Mouse (Mus musculus) spleen, adult 12 weeks (tissue): ENCODE measurements around the gene Tha1.
"Not testable (repeated sequence)": the region's sequence is repeated elsewhere in the genome, so short reads cannot be mapped to it uniquely, and the experiment has no call there.

Experiments
- DNase-seq: peaks from one replicate; pipeline ENCODE4 v3.0.0; 2022; ENCODE audit warnings: low spot score

Gene Tha1

GRCm38 (mm10) chr11:117848985-117849671 is 24.2 kb downstream of the Tha1 start, which contains the start of gene Birc5:
Birc5 (plus strand) TSS chr11:117849251.
- peak; percentile 98 for DNase-seq

DNA sequence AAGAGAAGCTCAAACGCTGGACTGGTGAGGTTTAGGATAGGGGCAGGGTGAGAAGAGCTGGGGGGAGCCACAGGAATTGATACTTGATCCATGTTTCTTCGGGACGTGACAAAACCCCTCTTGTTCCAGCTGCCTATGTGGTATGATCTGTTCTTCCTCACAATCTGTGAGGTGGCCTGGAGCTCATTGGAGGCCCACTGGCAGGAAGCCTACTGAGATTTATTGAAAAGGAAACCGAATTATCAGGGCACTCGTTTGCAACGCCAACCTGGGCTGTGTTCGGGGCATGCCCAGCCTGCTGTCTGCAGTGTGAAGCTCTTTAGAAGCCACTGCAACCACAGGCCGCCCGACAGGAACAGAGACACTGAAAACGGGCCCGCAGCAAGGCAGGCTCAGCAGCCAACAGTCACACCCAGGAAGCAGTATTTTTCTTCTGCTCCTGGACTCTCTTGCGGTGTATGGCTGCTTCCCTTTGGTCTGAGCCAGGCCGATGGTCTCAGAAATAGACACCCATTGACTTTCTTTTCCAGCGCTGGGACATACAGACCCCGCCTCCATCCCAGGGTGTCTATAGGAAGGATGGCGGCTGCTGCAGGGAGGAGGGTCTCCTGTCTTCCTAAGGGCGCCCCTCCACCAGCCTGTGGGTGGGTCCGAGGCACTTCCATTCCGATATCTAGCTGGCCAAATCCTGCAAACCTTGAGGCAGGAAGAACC is 24.9 kb downstream of the Tha1 start:
- DNase-seq, result no peak

- no peak for DNase-seq
Observed at GRCm38 (mm10) chr11:117847593-117848215, 25.6 kb downstream of the Tha1 start.

DNA sequence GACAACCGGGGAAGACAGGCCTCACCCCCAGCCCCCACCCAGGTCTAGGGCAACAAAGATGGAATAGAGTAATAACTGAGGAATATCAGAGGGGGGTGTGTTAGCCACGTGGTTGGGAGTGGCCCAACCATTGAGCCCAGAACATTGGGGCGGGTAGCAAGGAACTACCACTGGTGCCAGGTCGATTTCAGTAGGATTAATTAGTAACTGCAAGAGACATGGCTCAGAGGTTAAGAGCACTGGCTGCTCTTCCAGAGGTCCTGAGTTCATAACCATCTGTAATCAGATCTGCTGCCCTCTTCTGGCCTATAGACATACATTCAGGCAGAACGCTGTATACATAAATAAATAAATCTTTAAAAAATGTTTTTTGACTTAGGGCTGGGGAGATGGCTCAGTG is 26.6 kb downstream of the Tha1 start:
- DNase-seq, result no peak

DNA sequence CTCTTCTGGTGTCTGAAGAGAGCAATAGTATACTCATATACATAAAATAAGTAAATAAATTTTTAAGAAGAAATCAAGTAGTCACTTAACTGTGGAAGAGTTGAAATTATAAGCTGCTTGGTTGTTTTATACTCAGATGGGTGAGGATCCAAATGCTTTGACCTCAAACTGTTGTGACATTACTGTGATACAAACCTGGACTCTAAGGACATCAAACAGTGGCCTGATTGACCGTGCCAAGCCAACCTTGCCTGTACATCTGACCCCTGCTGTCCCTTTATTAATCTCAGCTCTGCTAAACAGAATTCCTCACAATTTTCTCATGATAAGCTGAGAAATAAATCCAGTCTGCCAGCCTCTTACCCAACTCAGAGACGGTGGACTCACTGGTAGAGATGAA is 27.6 kb downstream of the Tha1 start:
- DNase-seq, result no peak

DNA sequence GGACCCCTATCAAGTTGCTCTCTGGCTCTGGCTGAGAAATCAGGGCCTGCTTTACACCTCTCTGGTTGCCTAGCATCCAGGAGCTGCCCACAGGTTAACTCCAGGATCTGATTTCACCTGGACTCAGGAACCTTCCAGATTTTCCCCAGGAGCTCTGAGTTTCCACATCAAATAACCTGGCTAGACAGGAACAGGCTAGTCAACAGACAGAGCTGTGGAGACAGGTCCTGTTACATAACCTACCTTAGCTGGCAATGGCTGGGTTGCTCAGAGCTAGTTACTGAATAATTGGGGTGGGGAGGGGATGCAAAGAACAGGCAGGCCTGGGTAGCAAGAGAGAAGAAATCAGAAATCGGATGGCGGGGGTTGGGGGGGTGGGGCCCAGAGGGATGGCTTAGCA is 28.3 kb downstream of the Tha1 start:
- DNase-seq, result no peak

- DNase-seq, result no peak
Observed at GRCm38 (mm10) chr11:117843434-117843833, 29.8 kb downstream of the Tha1 start.

DNA sequence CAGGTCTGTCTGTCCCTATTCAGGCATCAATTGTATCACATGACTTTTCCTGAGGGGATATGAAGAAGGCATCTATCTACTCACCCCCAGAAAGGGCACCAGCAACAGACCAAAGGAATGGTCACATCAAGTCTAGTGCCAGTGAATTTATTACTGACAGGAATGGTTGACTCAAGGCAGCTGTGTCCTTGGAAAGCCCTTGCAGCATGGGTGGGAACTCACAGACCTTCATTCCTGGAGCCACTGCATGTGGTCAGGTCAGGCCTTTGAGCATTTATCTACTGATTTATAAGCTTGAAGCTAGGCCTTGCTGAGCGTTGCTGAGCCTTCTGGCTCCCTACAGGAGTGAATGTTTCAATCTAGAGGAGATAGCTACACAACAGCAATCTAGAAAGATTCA is 32.4 kb downstream of the Tha1 start:
- no peak for DNase-seq

DNA sequence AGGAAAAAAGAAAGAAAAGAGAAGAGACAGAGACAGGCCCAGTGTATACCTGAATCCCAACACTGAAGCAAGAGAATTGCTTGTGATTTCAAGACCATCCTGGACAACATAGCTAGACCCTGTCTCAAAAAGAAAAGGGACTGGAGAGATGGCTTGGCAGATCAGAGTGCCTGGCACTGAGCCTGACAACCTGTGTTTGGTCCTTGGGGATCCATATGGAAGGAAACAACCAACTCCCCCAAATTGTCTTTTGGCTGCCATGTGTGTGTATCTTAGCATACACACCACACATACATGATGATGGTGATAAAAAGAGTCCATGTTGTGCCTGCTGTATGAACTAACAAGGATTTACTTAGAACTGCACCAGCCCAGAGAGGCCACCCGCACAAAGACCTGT is 34.3 kb downstream of the Tha1 start:
- DNase-seq, result no peak

DNA sequence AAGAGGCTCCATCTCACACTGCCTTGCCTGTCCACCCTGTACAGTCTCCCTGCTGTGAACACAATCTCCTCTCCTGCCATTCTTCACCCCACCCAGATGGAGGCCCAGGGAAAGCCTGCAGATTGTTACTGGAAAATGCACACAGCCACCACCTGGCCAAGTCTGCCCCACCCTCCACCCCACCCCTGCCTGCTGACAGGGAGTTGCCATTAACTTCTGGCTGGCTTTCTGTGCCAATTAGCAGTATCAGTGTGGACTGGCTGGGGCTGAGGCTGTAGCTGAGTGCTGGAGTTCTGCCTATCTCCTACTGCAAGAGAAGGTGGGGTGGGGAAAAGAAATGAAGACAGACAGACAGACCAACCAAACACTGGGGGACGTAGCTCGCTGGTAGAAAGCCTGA is 34.7 kb downstream of the Tha1 start:
- DNase-seq, result peak; percentile 65

DNA sequence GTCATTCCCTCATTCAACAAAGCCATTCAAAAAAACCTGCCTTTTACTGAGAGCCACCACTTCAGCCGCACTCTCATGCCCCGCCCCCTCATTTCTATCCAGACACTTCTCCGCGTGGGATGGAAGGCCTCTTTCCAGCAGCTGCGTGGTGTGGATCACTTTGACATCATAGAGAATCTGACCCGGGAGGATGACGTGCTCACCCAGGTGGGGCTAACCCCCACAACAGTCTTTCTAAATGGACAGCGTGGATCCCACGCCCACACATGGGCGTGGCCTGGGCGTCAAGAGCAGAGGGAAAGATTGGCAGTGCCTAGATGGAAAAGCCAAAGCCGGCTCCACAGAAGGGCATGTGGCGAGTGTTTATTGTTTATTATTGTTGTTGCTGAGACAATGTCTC is 37.0 kb downstream of the Tha1 start:
- DNase-seq, result peak; percentile 58

DNA sequence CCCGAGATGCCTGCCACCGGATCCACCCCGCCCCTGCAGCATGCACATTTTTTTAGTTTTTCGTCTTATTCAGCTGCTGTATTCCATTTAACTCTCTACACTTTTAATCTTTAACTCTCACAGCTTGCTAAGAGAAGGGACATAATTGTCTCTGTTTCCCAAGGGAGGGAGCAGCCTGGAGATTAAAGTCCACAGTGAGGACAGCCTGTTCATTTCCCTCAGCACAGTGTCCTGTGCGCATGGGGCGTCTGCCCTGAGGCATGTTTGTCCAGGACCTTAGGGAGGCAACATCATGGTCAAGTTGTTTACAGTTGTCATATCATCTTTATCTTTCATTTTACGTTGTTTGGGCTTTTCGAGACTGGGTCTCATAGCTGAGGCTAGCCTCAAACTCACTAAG is 39.2 kb downstream of the Tha1 start:
- no peak for DNase-seq

- not testable (repeated sequence) for DNase-seq
Observed at GRCm38 (mm10) chr11:117833509-117833908, 39.8 kb downstream of the Tha1 start.

DNA sequence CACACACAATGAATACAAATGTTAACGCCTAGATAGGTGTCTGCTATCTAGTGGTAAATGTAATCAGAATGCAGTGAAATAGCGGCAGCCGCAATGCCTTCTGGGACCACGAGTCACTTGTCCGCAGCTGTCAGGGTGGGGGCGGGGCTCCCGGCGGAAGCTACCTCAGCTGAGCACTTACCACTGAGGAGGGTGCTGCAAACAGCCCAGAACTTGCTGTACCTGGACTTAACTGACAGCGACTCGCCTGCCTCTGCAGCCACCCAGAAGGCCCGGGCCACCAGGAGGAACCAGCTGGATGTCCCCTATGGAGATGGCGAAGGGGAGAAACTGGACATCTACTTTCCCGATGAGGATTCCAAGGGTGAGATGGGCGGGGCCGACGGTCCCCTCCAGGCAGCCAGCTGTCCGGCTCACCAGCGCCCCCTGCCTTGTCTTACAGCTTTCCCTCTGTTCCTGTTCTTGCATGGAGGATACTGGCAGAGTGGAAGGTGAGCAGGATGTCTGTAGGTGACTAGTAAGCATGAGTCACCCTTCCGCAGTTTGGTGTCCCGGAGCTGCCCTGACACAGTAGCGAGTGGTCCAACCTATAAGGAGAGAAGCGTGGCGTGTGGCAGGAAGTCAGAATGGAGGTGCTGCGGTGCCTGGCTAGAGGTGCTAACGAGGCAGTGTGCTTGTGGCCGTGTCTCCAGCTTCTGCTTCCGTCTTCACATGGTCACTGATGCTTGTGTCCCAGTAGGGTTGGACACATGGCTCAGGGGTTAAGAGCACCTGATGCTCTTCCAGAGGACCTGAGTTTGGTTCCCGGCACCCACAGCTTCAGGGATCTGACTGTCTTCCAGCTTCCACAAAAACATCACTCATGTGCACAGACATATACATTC is 41.0 kb downstream of the Tha1 start:
- DNase-seq, result peak; percentile 95

DNA sequence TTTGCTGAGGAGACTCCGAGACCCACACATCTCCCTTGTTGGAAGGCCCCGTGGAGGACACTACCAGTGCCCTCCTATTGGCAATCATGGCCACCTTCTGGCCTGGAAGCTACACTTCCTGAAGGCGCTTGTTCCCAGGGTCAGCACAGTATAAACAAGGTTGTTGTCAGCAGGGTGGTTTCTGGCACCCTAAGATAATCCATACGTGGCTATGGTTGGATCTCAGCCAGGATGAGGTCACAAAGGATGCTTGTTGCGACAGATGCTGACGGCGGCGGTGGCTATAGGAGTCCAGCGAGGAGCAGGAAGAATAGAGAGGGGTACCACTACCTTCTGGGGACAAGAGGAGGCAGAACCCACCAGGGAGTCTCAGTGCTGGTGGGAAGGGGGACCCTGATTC is 42.9 kb downstream of the Tha1 start:
- DNase-seq, result peak; percentile 78

GRCm38 (mm10) chr11:117829671-117830215 is 43.5 kb downstream of the Tha1 start:
- DNase-seq, result no peak

- peak; percentile 51 for DNase-seq
Observed at GRCm38 (mm10) chr11:117828888-117829604, 44.2 kb downstream of the Tha1 start.

DNA sequence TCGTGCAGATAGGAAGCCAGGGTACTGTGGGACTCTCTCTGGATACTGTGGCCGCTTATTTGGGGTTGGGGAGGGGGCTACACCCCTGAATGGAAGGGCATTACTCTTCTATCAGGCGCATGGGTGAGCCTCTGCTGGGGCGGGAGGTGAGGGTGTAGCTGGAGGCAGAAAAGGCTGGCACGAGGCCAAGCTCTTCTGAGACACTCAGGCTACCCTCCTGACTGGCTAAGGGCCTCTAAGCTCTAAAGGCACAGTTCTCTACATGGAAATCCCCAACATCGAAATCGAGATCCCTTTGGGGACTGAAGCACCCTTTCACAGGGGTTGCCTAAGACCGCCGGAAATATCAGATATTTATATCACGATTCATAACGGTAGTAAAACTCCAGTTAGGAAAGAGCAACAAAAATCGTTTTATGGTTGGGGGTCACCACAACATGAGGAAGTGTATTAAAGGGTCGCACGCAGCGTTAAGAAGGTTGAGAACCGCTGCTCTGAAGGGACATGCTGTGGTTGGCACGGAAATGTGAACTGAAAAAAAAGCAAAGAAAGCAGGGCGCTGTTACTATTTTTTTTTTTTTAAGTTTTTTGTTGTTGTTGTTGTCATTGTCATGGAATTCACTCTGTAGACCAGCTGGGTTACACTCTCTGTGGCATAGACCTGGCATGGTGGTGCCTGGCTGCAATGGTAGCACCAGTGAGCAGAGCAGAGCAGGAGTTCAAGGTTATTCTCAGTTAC is 45.0 kb downstream of the Tha1 start:
- DNase-seq, result peak; percentile 75

DNA sequence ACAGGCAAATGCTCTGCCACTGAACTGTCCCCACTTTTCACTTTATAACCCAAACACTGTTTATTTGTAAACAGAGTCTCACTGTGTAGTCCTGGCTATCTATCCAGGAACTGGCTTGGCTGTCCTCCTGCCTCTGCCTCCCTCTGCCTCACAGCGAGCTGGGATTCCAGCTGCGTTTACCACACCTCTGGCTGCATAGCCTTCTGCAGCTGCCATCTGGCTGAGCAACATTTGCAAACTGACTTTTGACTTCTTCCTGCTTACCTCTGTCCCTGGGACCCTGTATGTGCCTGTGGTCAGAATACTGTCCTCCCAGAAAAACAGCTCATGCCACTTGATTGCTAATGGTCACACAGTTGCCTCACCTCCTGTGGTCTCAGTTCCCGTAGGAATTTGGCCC is 45.9 kb downstream of the Tha1 start:
- no peak for DNase-seq

DNA sequence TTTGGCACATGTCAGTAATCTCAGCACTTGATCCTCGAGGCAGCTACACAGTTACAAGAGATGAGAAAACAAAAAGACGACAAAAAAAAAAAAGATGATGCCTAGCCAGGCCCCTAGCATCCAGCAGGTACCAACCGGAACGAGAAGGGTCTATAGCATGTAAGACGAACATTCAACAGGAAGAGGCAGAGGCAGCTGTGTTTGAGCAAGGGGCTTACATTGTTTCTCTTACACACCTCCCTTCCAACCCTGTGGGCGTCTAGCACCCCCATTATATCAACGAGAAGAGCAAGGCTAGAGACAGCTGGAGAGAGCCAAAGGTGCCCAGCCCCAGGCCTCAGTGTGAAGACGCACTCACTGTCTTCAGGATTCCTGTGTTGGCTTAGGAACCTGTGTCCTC is 46.4 kb downstream of the Tha1 start:
- DNase-seq, result no peak

- no peak for DNase-seq
Observed at GRCm38 (mm10) chr11:117826164-117826563, 47.1 kb downstream of the Tha1 start.
